Mouse (Mus musculus): ENCODE results near the gene Slc31a2. TPM values are rescaled to one million over a fixed set of nuclear protein-coding genes. Genes with fewer than 3 reads are reported as not detected.
"Not testable (repeated sequence)": the region's sequence is repeated elsewhere in the genome, so short reads cannot be mapped to it uniquely, and the experiment has no call there.

Slc31a2 gene
- polyA plus RNA-seq, 1 experiment, result 14.0 TPM

- 53% methylated on average over 10 of the region's 10 CpGs for WGBS
- DNase-seq (ENCODE audit: low read depth in 1 of 2, low spot score in 2 of 2), result no peak
- TF ChIP-seq POLR2A (IDR thresholded peaks at IDR 0.05; ENCODE audit: low read depth, low read length) (no peak), CTCF (IDR thresholded peaks at IDR 0.05; ENCODE audit: extremely low read depth, insufficient read depth, insufficient read length, insufficient replicate concordance) (no peak)
- H3K27me3 ChIP-seq (ENCODE audit: control insufficient read depth, insufficient read depth, low read length), result no peaks in the 10 kb centered on the region
- no peaks in the 10 kb centered on the region for H3K4me1 ChIP-seq (ENCODE audit: control insufficient read depth, insufficient read depth, insufficient read length)
- H3K27ac ChIP-seq (ENCODE audit: insufficient read depth, low read length), result no peak overlapping the region
- H3K36me3 ChIP-seq (ENCODE audit: control insufficient read depth, insufficient read depth, low read length), result no peaks in the 10 kb centered on the region
- H3K4me3 ChIP-seq (ENCODE audit: extremely low read depth, insufficient read depth, insufficient read length), result no peak overlapping the region
Measured at GRCm38 (mm10) chr4:62265154-62265836, 2.9 kb downstream of the Slc31a2 start.

- H3K36me3 ChIP-seq (ENCODE audit: control insufficient read depth, insufficient read depth, low read length); H3K4me3 ChIP-seq (ENCODE audit: extremely low read depth, insufficient read depth, insufficient read length); DNase-seq (ENCODE audit: low read depth in 1 of 2, low spot score in 2 of 2); H3K27ac ChIP-seq (ENCODE audit: insufficient read depth, low read length); H3K4me1 ChIP-seq (ENCODE audit: control insufficient read depth, insufficient read depth, insufficient read length); H3K27me3 ChIP-seq (ENCODE audit: control insufficient read depth, insufficient read depth, low read length): not testable (repeated sequence)
- 51% methylated on average over 7 of the region's 7 CpGs for WGBS
Measured at GRCm38 (mm10) chr4:62266016-62266415, 3.7 kb downstream of the Slc31a2 start.

GRCm38 (mm10) chr4:62267101-62267500 is 4.7 kb downstream of the Slc31a2 start:
- Histone ChIP-seq H3K27ac (ENCODE audit: insufficient read depth, low read length) (no peak overlapping the region), H3K4me1 (ENCODE audit: control insufficient read depth, insufficient read depth, insufficient read length) (no peaks in the 10 kb centered on the region), H3K4me3 (ENCODE audit: extremely low read depth, insufficient read depth, insufficient read length) (no peak overlapping the region), H3K36me3 (ENCODE audit: control insufficient read depth, insufficient read depth, low read length) (no peaks in the 10 kb centered on the region), H3K27me3 (ENCODE audit: control insufficient read depth, insufficient read depth, low read length) (no peaks in the 10 kb centered on the region)
- TF ChIP-seq CTCF (IDR thresholded peaks at IDR 0.05; ENCODE audit: extremely low read depth, insufficient read depth, insufficient read length, insufficient replicate concordance) (no peak), POLR2A (IDR thresholded peaks at IDR 0.05; ENCODE audit: low read depth, low read length) (no peak)
- DNase-seq (ENCODE audit: low read depth in 1 of 2, low spot score in 2 of 2), result no peak
- 82% methylated on average over 10 of the region's 10 CpGs for WGBS

GRCm38 (mm10) chr4:62272696-62273095 is 10.3 kb downstream of the Slc31a2 start:
- WGBS, result 91% methylated on average over 10 of the region's 10 CpGs
- no peak for TF ChIP-seq POLR2A (IDR thresholded peaks at IDR 0.05; ENCODE audit: low read depth, low read length)
- no peak for TF ChIP-seq CTCF (IDR thresholded peaks at IDR 0.05; ENCODE audit: extremely low read depth, insufficient read depth, insufficient read length, insufficient replicate concordance)
- no peaks in the 10 kb centered on the region for H3K36me3 ChIP-seq (ENCODE audit: control insufficient read depth, insufficient read depth, low read length)
- H3K4me3 ChIP-seq (ENCODE audit: extremely low read depth, insufficient read depth, insufficient read length), result no peak overlapping the region
- H3K27ac ChIP-seq (ENCODE audit: insufficient read depth, low read length), result no peak overlapping the region
- H3K27me3 ChIP-seq (ENCODE audit: control insufficient read depth, insufficient read depth, low read length), result no peaks in the 10 kb centered on the region
- H3K4me1 ChIP-seq (ENCODE audit: control insufficient read depth, insufficient read depth, insufficient read length), result no peaks in the 10 kb centered on the region; the same call in 1 of the 2 replicates
- DNase-seq (ENCODE audit: low read depth in 1 of 2, low spot score in 2 of 2), result no peak

- H3K4me3 ChIP-seq (ENCODE audit: extremely low read depth, insufficient read depth, insufficient read length), result no peak overlapping the region
- H3K27me3 ChIP-seq (ENCODE audit: control insufficient read depth, insufficient read depth, low read length), result no peaks in the 10 kb centered on the region
- DNase-seq (ENCODE audit: low read depth in 1 of 2, low spot score in 2 of 2), result no peak
- 91% methylated on average over 10 of the region's 10 CpGs for WGBS
- H3K4me1 ChIP-seq (ENCODE audit: control insufficient read depth, insufficient read depth, insufficient read length), result no peaks in the 10 kb centered on the region; the same call in 1 of the 2 replicates
- H3K27ac ChIP-seq (ENCODE audit: insufficient read depth, low read length), result no peak overlapping the region
- TF ChIP-seq POLR2A (IDR thresholded peaks at IDR 0.05; ENCODE audit: low read depth, low read length) (no peak), CTCF (IDR thresholded peaks at IDR 0.05; ENCODE audit: extremely low read depth, insufficient read depth, insufficient read length, insufficient replicate concordance) (no peak)
- no peaks in the 10 kb centered on the region for H3K36me3 ChIP-seq (ENCODE audit: control insufficient read depth, insufficient read depth, low read length)
Measured at GRCm38 (mm10) chr4:62273916-62274315, 11.6 kb downstream of the Slc31a2 start.

GRCm38 (mm10) chr4:62274841-62275536 is 12.6 kb downstream of the Slc31a2 start:
- WGBS, result 59% methylated on average over 12 of the region's 12 CpGs
- TF ChIP-seq CTCF (IDR thresholded peaks at IDR 0.05; ENCODE audit: extremely low read depth, insufficient read depth, insufficient read length, insufficient replicate concordance) (no peak), POLR2A (IDR thresholded peaks at IDR 0.05; ENCODE audit: low read depth, low read length) (no peak)
- no peaks in the 10 kb centered on the region; the same call in 1 of the 2 replicates for H3K4me1 ChIP-seq (ENCODE audit: control insufficient read depth, insufficient read depth, insufficient read length)
- DNase-seq (ENCODE audit: low read depth in 1 of 2, low spot score in 2 of 2), result no peak
- no peaks in the 10 kb centered on the region for H3K27me3 ChIP-seq (ENCODE audit: control insufficient read depth, insufficient read depth, low read length)
- no peak overlapping the region for H3K4me3 ChIP-seq (ENCODE audit: extremely low read depth, insufficient read depth, insufficient read length)
- H3K36me3 ChIP-seq (ENCODE audit: control insufficient read depth, insufficient read depth, low read length), result no peaks in the 10 kb centered on the region
- no peak overlapping the region for H3K27ac ChIP-seq (ENCODE audit: insufficient read depth, low read length)

- H3K4me1 ChIP-seq (ENCODE audit: control insufficient read depth, insufficient read depth, insufficient read length), result no peaks in the 10 kb centered on the region; the same call in 1 of the 2 replicates
- DNase-seq (ENCODE audit: low read depth in 1 of 2, low spot score in 2 of 2), result no peak
- no peak for TF ChIP-seq CTCF (IDR thresholded peaks at IDR 0.05; ENCODE audit: extremely low read depth, insufficient read depth, insufficient read length, insufficient replicate concordance)
- TF ChIP-seq POLR2A (IDR thresholded peaks at IDR 0.05; ENCODE audit: low read depth, low read length), result no peak
- H3K27ac ChIP-seq (ENCODE audit: insufficient read depth, low read length), result no peak overlapping the region
- no peaks in the 10 kb centered on the region for H3K36me3 ChIP-seq (ENCODE audit: control insufficient read depth, insufficient read depth, low read length)
- no peak overlapping the region for H3K4me3 ChIP-seq (ENCODE audit: extremely low read depth, insufficient read depth, insufficient read length)
- H3K27me3 ChIP-seq (ENCODE audit: control insufficient read depth, insufficient read depth, low read length), result no peaks in the 10 kb centered on the region
- 92% methylated on average over 10 of the region's 10 CpGs for WGBS
Measured at GRCm38 (mm10) chr4:62276642-62277041, 14.3 kb downstream of the Slc31a2 start.

All from spleen, adult 2 months (tissue).